Mouse (Mus musculus): ENCODE measurements at regions not wholly inside any gene's neighbourhood (a gene's known extent, or its start where the extent isn't known, plus 50 kb on each side); places are given as distances from the start of the nearest gene placed in this dataset.
"Not testable (repeated sequence)": the region's sequence is repeated elsewhere in the genome, so short reads cannot be mapped to it uniquely, and the experiment has no call there.

DNA sequence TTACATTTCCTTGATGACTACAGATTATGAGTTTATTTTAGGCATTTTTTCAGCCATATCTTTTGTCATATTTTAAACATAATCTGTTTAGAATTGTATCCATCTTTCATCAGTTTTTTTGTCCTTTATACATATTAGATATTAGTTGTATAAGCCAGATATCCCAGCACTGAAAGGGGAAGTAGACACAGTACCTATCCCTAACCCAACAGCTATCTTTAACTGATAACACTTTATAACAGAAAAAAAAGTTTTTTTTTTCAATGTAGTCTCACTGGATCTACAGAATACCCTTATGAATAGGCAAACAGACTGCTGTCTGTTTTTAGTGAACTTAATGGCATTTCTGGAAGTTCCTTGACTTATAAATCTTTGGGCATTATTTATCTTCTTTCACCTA, 1152.1 kb upstream of the Fam98a start:
- DNase-seq: no peak

- no peak for DNase-seq
Observed at GRCm38 (mm10) chr17:76696219-76696618, 1144.5 kb upstream of the Fam98a start.

DNA sequence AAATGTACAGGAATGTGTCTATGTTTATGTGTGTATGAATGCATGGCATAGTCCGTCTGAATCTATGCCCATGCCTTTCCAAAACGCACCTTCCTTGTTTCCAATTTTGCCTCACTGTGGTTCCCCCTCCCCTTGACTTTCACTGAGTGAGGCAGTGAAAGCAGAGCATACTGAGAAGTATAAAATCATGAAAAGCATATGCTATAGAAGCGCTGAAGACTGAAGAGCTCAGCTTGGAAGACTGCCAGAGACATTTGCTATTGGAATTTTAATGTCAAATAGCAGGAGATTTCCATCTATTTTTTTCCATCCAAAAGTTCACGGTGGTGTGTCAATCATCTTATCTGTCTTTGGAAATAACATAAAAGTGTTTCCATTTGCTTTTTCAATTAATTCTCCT, 1106.3 kb upstream of the Fam98a start:
- no peak for DNase-seq

DNA sequence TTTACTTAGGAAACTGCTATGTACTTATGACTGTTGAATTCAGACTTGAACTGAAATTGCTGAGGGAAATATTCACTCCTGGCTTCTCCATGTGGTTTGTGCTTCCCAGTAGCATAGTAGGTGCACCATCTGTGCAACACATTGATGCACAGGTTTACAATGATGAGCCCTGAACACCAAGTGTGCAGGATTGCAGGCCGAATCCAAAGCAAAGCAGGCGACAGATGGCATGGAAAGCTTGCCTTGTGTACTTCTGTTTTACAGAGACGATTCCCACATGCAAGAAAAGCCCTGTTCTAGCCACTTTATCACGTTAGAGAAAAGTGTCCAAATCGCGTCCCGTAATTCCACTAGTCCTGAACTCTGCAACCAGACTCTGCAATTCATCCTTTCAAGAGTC, 1074.2 kb upstream of the Fam98a start:
- DNase-seq: no peak

DNA sequence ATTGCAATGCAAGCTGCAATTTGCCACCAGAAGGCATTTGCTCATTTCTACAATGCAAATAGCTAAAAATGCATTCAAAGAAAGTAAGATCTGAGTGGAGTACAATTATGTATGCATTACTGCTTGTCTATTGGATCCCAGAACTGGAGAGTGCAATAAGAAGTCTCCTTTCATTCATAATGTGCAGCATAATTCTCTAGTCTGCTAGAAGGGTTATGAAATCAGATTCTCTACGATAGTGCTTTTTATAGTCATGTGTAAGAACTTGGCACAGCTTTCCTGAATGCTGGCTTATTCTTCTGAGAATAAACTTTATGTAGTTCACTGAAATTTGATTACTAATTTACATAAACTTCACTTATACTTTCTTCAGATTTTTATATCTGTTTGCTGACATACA, 1053.5 kb upstream of the Fam98a start:
- DNase-seq: no peak

- DNase-seq: no peak
Observed at GRCm38 (mm10) chr17:76578323-76578722, 1026.6 kb upstream of the Fam98a start.

GRCm38 (mm10) chr17:76559725-76560124, 1008.0 kb upstream of the Fam98a start:
- no peak for DNase-seq

GRCm38 (mm10) chr17:76545566-76545965, 993.8 kb upstream of the Fam98a start:
- DNase-seq: no peak

DNA sequence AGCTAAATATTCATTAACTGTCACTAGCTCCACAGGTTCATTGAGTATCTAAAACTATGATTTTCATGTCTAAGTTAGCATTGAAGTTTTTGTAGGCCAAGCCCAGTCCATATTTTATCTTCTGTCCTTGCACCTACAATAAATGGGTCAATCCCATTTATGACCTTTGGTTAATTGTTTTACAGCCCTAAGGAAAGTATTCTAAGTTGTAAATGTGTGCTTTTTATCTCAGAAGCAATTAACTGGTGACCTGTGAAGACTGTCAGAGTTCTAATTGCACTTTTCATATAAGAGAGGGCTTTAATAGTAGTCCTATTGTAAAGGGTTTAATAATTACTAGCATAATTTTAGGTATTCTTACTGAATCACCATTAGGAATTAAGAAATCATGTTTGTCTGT, 984.0 kb upstream of the Fam98a start:
- no peak for DNase-seq

- DNase-seq: no peak
Observed at GRCm38 (mm10) chr17:76501732-76502131, 950.0 kb upstream of the Fam98a start.

DNA sequence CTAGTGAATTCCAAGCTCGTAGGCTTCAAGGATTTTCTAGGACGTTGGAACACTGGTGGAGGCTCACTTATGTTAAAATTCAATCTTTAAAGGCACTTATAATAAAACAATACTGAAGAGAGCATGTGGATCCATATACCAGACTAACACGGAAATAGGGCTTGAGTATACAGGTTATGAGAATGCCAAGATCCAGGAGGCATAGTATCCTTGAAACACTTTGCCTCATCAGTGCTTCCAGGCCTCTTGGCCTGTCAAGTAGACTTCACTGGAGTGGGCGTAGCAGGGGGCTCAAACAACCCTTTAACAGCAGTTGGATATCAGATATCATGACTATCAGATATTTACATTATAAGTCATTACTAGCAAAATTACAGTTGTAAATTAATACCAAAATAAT, 948.7 kb upstream of the Fam98a start:
- no peak for DNase-seq

DNA sequence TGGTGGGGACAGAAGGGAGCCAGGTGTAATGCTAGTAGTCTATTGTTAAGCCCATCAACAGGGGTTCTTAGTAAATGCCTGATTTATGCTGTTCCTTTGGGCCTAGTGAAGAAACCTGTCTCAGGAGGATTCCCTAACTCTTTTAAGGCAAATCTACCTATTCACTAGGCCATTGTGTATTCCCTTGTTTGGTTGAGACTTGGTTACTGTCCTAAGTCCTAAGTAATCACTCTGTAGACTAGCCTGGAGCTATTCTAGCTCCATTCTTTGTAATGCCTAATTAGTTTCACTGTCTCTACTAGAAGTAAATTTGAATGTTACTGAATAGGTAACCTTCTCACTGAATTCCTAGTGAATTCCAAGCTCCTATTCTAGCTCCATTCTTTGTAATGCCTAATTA, 948.2 kb upstream of the Fam98a start:
- DNase-seq: not testable (repeated sequence)

DNA sequence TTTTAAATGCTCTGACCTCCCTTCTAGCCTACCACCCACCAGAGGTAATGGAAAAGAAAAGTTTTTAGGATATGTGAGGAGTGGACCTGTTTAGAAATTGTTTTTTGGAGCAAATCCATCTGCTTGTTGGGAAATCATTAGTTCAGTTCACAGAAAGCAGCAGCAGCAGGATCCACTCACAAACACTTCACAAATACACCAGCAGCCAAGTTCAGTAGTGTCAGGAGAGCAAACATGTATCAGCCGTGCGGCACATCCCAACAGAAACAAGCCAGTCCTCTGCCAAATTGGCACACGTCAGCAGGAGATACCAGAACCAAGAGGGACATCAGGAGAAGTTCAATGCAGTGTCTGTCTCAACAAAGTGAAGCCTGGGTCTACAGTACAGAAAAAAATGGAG, 935.6 kb upstream of the Fam98a start:
- no peak for DNase-seq

DNA sequence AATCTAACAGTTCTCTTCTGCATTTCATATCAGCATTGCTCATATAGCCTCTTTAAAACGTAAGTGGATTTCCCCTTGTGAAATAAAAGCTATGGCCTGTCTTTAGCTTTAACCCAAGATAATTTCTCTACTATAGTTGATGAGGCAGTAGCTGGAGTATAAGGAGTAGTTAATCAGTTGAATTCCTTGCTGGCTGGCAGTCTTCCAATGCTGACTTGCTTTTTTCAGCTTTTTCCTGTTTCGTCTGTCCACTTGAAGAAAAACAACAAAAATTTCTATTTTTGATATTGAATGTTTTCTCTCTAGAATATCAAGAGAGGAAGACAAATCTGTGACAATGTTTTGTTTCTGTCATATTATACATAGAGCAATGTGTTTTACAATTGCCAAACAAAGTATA, 932.4 kb upstream of the Fam98a start:
- DNase-seq: peak; percentile 4

DNA sequence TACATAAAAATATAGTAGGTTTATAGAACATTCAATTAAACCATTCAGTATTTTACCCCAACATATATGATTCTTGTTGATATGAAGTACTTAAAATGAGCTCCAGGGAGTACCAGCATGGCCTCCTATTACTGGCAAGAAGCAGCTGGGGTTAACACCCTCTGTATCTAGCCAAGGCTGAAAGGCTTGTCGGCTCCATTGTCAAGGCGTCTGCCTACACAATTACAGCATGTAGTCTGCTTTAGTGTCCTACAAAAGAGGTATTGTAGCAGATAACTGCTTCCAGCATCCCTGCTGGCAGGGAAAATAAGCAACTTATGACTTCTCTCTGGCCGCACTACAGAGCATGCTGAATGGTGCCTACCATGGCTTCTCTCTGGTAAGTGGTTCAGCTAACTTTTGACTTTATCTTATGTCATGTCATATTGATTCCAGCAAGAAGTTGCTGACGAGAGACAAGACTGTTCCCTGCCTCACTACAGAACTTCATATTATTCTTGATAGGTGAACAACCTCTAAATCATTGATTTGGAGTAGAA, 899.6 kb upstream of the Fam98a start:
- no peak for DNase-seq
